Mouse (Mus musculus): ENCODE measurements around the gene Zfp444.
"Not testable (repeated sequence)": the region's sequence is repeated elsewhere in the genome, so short reads cannot be mapped to it uniquely, and the experiment has no call there.

The Zfp444 gene

GRCm38 (mm10) chr7:6161541-6161940 lies 10.5 kb upstream of the Zfp444 start:
- DNase-seq (ENCODE audit: low read depth in 2 of 2, low spot score in 2 of 2): no peak

GRCm38 (mm10) chr7:6162172-6162571 lies 9.9 kb upstream of the Zfp444 start:
- DNase-seq (ENCODE audit: low read depth in 2 of 2, low spot score in 2 of 2): no peak

GRCm38 (mm10) chr7:6164671-6165070 lies 7.4 kb upstream of the Zfp444 start:
- DNase-seq (ENCODE audit: low read depth in 2 of 2, low spot score in 2 of 2): no peak

GRCm38 (mm10) chr7:6169403-6169802 lies 2.6 kb upstream of the Zfp444 start:
- DNase-seq (ENCODE audit: low read depth in 2 of 2, low spot score in 2 of 2): no peak

- DNase-seq (ENCODE audit: low read depth in 2 of 2, low spot score in 2 of 2): no peak
Observed at GRCm38 (mm10) chr7:6170391-6170790, 1.6 kb upstream of the Zfp444 start.

- DNase-seq (ENCODE audit: low read depth in 2 of 2, low spot score in 2 of 2): no peak
Observed at GRCm38 (mm10) chr7:6170871-6171270, 1.2 kb upstream of the Zfp444 start.

- DNase-seq (ENCODE audit: low read depth in 2 of 2, low spot score in 2 of 2): peak; percentile 56 to 76
Observed at GRCm38 (mm10) chr7:6171444-6172005, 501 bp upstream of the Zfp444 start.

GRCm38 (mm10) chr7:6172674-6173244 lies 733 bp downstream of the Zfp444 start:
- DNase-seq (ENCODE audit: low read depth in 2 of 2, low spot score in 2 of 2): peak in 1 of 2 experiments; percentile 10

GRCm38 (mm10) chr7:6173872-6174271 lies 1.8 kb downstream of the Zfp444 start:
- DNase-seq (ENCODE audit: low read depth in 2 of 2, low spot score in 2 of 2): no peak

GRCm38 (mm10) chr7:6174365-6174987 lies 2.5 kb downstream of the Zfp444 start:
- not testable (repeated sequence) for DNase-seq (ENCODE audit: low read depth in 2 of 2, low spot score in 2 of 2)

- no peak for DNase-seq (ENCODE audit: low read depth in 2 of 2, low spot score in 2 of 2)
Observed at GRCm38 (mm10) chr7:6179013-6179412, 7.0 kb downstream of the Zfp444 start.

GRCm38 (mm10) chr7:6182882-6183281 lies 10.9 kb downstream of the Zfp444 start:
- DNase-seq (ENCODE audit: low read depth in 2 of 2, low spot score in 2 of 2): no peak

- no peak for DNase-seq (ENCODE audit: low read depth in 2 of 2, low spot score in 2 of 2)
Observed at GRCm38 (mm10) chr7:6183802-6184201, 11.8 kb downstream of the Zfp444 start.

- DNase-seq (ENCODE audit: low read depth in 2 of 2, low spot score in 2 of 2): no peak
Observed at GRCm38 (mm10) chr7:6184521-6184920, 12.5 kb downstream of the Zfp444 start.

GRCm38 (mm10) chr7:6185391-6185790 lies 13.4 kb downstream of the Zfp444 start:
- no peak for DNase-seq (ENCODE audit: low read depth in 2 of 2, low spot score in 2 of 2)

- DNase-seq (ENCODE audit: low read depth in 2 of 2, low spot score in 2 of 2): no peak
Observed at GRCm38 (mm10) chr7:6186176-6186575, 14.2 kb downstream of the Zfp444 start.

- DNase-seq (ENCODE audit: low read depth in 2 of 2, low spot score in 2 of 2): no peak
Observed at GRCm38 (mm10) chr7:6186756-6187155, 14.7 kb downstream of the Zfp444 start.

- no peak for DNase-seq (ENCODE audit: low read depth in 2 of 2, low spot score in 2 of 2)
Observed at GRCm38 (mm10) chr7:6189542-6189941, 17.5 kb downstream of the Zfp444 start.

GRCm38 (mm10) chr7:6191376-6191775 lies 19.4 kb downstream of the Zfp444 start:
- peak; percentile 64 to 75 for DNase-seq (ENCODE audit: low read depth in 2 of 2, low spot score in 2 of 2)

- peak; percentile 49 to 60 for DNase-seq (ENCODE audit: low read depth in 2 of 2, low spot score in 2 of 2)
Observed at GRCm38 (mm10) chr7:6194129-6194528, 22.1 kb downstream of the Zfp444 start.

- DNase-seq (ENCODE audit: low read depth in 2 of 2, low spot score in 2 of 2): no peak
Observed at GRCm38 (mm10) chr7:6195777-6196176, 23.8 kb downstream of the Zfp444 start.

- no peak for DNase-seq (ENCODE audit: low read depth in 2 of 2, low spot score in 2 of 2)
Observed at GRCm38 (mm10) chr7:6196790-6197189, 24.8 kb downstream of the Zfp444 start, which contains the start of gene Galp. TSS of gene Galp (plus strand) at chr7:6197090.

GRCm38 (mm10) chr7:6204200-6204599 lies 32.2 kb downstream of the Zfp444 start:
- no peak for DNase-seq (ENCODE audit: low read depth in 2 of 2, low spot score in 2 of 2)
